Mouse (Mus musculus) NIH3T3 (cell line): ENCODE data around the gene Ano8.

Experiments used
- DNase-seq: peaks from one replicate; pipeline ENCODE4 v3.0.0-alpha.2; 2012; ENCODE audit warnings: low read depth

Gene Ano8

DNA sequence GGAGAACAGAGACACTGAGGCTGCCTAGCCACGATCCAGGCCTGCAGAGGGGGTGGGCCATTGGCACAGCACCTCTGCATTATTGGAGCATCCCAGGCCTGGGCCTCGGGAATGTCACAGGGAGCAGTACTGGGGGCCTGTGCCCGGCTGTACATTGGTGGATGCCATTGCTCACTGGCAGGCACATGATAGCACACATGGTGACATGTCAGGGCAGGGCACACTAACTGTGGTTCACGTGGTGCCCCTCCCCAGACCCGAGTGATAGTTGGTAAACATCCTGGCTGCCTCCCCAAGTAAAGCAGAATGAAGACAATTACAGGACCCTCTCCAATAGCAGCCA lies 14.9 kb downstream of the Ano8 start:
- no peak for DNase-seq

DNA sequence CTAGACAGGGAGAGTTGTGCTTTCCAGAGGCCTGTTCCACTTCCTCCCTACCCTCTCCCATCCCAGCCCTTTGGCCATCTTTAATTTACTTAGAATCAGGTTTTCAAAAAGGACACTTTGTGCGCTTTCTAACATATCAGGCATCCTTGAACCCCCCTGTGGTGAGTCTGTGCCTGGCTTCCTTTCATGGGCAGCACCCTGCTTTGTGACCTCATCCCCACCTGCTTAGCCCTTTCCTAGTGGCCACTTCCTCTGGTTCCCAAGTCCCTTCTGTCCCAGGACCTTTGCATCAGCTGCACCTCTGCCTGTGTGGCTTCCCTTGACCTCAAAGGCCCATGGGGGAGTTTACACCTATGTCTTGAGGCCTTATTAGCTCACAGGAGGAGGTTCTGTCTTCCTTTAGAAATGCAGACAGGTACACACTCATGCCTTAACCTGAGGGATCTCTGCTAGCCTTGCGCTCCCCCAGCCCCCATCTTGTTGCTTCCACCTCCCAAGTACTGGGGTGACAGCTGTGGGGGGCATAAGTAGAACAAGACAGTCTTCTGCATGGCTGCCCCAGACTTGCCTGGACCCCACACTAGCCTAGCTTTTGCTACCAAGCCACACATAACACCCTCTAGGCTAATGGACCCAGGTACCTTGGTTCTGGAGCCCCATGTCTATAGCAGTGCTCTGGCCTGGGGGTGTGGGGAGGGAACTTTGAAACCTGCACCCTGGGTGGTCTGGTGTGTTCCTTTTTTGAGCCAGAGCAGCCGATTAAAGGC lies 15.4 kb downstream of the Ano8 start:
- no peak for DNase-seq

DNA sequence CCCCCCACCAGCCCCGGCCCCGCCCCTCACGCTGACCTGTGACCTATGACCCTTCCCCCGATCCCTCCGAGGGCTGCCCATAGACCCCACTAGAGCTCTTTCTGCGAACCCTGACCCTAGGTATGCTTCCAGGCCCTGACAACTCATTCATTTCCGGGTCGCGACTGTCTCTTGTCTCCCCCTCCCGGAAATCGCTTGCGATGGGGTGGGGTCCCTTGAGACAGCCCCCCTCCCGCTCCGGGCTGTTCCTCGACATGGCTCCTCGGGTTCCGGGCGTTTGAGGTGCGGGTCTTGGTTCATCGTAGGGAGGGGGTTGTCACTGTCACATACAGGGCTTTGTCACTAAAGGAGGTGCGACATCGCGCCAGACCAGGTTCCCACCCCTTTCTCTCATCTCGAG lies 16.4 kb downstream of the Ano8 start:
- DNase-seq = peak; percentile 64

DNA sequence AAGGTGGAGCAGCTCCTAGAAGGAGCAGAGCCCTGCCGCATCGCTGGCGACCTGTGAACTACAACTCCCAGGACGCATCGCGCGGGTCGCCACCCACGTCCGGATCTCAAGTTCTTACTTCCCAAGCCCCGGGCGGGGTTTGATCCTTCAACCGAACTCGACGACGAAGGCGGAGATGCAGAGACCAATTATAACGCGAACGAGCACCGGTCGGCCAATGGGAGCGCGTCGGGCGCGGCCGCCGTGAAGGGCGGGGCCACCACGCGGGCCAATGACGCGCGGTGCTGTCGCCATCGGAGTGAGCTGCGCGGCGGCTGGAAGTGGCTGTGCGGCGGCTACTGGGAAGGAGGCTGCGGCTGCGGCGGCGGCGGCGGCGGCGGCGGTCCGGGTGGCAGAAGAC lies 16.8 kb downstream of the Ano8 start, which contains the start of gene Dda1:
TSS of gene Dda1 (plus strand) at position 284 of the 400 bp plus-strand sequence.
- DNase-seq = peak; percentile 99

DNA sequence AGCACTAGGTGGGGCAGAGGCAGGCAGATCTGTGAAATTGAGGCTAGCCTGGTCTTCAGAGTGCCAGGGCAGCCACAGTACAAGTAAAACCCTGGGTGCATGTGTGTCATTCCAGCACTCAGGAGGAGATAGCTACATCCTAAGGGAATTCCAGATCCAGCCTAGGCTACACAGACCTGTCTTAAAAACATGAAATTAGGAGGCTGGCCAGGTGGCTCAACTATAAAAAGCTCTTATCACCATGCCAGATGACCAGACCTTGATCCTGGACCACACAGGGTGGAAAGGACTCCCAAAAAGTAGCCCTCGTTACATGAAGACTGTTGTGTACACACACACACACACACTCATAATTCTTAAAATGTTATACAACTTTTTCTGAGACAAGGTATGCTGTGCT lies 17.8 kb downstream of the Ano8 start:
- DNase-seq = no peak

DNA sequence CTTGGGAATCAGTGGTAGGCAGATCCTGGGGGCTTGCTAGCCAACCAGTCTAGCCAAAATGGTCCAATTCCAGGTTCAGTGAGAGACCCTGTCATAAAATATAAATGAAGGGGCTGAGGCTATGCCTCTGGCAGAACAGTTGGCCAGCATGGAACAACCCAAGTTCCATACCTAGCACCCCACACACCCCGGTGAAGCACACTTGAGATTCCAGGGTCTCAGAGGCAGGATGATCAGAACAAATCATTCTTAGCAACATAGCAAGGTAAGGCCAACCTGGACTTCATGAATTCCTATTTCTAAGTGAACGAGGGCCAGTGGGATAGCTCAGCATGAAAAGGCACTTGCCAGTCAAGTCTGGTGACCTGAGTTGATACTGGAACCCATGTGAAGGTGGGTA lies 18.6 kb downstream of the Ano8 start:
- no peak for DNase-seq

DNA sequence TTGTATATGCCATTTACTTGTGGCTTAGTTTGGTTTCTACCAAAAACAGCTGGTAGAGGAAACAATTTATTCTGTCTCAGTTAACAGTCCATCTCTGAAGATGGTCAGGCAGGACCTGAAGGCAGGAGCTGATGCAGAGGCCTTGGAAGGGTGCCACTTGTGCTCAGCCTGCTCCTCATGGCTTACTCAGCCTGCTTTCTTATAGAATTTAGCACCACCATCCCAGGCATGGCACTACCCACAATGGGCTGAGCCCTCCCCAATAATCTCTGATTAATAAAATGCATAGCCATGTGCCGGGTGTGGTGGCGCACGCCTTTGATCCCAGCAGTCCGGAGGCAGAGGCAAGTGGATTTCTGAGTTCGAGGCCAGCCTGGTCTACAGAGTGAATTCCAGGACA lies 19.6 kb downstream of the Ano8 start:
- no peak for DNase-seq

DNA sequence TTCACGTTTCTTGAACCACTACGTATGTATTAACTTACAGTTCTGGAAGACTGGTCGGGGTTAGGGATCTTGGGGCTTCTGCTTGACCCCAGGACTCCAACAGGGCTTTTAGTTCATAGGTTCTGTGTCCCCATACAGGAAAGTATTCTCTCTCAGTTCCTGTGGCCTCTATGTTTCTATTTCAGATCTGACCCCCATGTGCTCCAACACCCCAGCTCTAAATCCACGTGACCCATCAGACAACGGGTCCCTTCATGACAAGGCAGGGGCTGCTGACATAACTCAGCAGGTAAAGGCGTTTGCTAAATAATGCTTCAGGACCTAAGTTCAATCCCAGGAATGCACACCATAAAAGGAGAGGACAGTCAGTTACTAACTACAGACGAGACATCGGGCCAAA lies 20.0 kb downstream of the Ano8 start:
- DNase-seq = no peak

DNA sequence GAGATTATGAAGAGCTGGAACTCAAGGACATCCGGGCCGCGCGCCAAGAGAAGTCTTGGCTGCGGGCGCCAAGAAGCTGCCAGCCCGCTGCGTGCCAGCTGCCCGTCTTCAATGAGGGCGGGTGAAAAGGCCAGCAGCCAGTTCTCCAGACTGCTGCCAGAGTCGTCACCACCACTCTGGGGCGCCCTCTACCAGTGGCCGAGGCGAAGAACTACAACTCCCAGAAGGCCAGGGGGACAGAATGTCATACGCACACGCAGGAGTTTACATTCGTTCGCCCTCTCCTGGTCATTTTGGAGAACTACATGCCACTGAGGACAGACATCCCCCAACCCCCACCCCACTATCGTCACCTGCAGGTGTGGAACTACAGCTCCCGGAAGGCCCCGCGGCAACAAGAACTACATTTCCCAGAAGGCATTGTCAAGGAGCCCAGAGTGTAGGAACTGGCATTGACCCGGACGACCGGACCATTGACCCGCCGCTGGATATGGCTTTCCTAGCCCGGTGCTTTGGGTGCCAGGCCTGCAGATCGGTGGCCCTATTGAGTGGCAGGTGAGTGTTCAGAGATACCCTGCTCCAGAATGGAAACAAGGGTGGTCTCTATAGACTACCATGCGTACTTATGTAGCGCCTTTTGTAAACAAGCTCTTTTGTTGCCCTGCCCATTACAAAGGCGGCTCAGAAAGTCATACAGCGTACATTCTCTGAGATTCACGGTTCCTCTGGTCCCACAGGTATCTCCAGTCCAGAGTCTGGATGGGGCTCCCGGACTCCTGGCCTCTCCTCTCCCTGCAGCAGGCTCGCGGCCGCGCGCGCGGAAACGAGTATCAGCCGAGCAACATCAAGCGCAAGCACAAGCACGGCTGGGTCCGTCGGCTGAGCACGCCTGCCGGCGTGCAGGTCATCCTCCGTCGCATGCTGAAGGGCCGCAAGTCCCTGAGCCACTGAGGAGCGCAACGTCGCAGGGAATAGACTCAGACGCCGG lies 21.0 kb downstream of the Ano8 start, which contains the start of gene Mrpl34:
TSS of gene Mrpl34 (plus strand) at position 447 of the 988 bp plus-strand sequence.
- DNase-seq = peak; percentile 99

DNA sequence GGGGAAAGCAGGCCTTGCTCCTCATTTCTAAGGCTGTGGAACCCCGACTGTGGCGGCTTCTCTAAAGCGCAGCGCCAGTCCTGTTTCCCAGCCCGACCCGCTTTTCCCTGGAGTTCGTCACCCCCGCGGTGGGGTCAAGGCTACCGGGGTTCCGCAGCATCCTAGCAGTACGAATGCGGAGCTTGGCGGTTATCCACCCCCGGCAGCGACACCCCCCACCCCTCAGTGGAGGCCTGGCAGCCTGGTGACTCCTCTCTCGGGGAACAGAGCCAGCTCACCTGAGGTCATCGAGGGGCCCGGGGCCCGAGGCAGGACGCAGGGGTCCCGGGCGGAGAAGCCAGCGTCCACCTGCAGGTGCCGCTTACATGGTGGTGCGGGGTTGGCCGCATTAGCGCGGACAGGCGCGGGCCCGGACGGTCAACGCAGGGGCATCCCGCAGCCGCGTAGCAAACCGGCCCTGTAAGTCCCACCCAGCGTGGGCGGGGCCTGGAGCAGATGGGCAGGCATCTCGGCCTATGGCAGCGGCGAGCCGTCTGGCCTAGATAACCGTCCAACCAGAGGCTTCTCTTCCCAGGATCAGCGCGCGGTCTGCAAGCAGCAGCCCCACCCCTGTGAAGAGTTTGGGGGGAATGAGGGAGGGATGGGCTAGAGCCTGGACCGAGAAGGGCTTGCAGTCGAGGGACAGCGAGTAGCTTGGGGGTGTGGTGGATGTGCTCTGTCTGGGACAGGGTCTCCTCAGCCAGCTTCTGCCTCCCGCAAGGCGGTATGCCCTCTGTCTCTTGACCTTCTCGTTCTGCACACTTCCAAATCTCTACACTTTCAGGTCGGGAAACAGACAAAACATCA lies 22.4 kb downstream of the Ano8 start, which contains the start of gene Abhd8:
TSS of gene Abhd8 (minus strand) at position 468 of the 846 bp plus-strand sequence.
- DNase-seq = peak; percentile 98

DNA sequence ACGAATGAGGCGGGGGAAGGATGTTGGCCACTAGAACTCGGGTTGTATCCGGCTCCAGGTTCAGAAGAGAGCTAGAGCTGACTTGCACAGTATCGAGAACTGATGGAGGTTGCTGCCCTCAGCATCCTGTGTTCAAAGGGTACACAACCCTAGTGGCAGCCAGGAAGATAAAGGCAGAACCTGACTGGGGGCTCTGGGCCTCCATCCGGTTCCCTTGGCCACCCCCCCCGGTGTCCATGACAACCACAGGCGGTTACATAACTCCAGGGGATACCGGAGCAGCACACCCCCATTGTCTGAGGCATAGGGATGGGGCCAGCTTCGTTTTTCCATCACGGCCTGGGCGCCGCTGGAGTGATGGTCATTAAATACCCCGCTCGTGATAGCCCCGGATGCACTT lies 23.0 kb downstream of the Ano8 start:
- peak; percentile 33 for DNase-seq

DNA sequence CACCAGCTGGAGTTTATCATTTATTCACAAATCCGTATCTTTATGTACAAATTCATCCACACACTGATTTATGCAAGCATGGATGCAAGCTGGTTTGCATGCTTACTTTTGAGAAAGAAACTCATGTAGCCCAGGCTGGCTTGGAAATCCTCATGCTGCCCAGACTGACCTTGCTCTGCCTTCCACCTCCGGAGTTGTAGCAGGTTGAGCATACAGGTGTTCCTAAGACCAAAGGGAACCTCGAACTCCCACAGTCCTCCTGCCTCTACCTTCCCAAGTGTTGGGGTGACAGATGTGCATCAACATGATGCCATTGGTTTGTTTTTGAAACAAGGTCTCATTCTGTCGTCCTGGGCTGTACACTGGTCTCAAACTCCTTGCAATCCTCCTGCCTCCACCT lies 23.6 kb downstream of the Ano8 start:
- DNase-seq = no peak

DNA sequence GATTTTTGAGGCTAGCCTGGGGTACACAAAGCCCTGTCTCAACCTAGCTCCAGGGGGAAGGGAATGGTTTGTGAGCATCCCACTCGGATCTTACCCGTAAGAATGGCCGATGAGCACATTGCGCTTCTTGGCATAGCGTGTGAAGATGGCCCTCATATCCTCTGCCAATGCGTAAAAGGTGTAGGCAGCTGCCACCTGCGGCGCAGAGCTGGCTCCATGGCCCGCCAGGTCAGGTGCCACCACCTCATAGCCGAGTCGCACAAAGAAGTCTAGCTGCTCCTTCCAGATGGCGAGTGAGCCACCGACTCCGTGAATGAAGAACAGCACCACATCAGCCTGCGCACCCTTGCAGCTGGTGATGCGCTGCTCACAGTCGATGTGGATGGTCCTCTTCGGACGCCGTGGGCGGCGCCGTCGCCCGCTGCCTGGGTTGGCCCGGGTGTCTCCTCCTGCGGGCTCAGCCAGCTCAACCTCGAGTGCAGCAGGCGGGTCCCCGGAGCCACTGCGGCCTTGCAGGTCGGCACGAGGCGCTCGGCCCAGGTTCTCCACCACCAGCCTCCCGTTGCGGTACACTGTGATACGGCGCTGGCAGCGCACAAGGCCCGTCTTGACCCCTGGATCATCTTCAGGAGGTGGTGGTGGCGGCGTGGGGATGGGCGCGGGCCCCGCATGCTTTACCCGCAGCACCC lies 24.5 kb downstream of the Ano8 start:
- no peak for DNase-seq

DNA sequence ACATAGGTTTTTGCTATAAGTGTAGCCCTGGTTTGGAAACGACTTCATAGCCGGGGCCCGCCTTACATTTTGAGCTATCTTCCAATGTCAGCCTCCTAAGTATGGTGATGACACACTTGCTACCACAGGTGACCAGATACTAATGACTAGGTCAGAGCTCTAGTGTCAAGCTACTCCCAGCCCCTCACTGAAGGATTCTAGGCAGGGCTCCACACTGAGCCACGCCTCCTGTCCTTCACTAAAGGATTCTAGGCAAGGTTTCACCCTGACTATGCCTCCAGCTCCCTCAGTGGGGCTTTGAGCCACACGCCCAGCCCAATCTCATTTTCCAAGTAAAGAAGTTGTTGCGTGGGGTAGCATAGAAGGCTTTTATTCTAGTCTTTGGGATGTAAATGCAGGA lies 25.0 kb downstream of the Ano8 start:
- no peak for DNase-seq

DNA sequence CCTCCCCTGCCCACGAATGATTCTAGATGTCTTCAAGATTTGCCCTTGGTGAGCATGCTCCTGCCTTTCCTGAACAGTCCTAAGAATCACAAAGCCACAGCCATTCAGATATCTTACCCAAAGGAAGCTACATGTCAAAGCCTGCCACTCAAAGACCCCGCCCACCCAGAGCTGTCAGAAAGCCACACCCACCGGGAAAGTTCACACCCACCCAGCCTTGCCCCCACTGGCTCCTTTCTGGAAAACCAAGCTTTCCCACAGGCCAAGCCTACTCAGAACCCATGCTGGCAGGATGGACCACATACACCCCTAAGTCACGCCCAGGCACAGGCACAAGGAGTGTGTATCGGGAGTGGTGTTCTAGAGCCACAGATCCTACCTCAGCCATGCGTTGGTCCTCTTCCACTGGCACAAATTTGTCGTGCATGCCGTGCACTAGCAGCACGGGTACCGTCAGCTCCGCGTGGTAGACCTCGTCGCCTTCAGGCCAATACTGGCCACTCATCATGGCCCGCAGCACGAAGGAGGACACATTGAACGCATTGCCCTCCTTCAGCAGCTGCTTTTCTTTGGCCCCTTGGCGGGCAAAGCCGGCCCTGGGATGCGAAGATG lies 28.0 kb downstream of the Ano8 start:
- no peak for DNase-seq

DNA sequence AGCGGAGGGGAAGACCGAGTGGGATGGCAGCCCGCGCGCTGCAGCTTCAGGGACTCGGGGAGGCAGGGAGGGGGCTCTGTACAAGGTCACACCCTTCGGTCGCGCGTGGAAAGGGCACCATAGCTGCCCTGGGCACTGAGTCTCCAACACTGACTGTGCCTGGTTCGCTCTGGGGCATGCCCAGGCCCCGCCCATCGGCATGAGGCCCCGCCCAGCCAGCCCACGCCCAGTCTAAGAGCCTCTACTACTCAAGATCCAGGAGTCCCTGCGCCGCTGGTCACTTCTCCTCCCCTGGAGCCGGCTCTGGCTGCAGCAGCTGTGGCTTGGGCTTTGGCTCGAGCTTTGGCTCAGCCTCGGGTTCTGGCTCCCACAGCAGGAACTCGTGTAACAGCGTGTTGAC lies 28.9 kb downstream of the Ano8 start:
- no peak for DNase-seq

DNA sequence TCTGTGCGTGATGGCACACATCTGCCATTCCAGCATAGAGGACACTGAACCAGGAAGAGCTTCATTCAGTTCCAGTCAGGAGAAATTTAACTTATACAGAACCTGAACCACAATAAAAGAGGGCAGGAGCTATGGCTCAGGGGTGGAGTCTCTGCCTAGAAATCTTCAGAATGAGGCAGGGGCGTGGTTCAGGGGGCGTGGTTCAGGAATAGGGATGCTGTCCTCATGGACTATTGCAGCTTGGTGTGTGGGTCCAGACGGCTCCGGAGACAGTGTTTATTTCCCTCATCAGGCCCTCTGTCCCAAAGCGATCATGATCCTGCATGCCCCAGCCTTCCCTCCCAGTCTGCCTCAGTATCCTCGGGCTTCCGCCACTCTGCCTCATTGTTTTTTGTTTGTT lies 31.1 kb downstream of the Ano8 start:
- DNase-seq = no peak

DNA sequence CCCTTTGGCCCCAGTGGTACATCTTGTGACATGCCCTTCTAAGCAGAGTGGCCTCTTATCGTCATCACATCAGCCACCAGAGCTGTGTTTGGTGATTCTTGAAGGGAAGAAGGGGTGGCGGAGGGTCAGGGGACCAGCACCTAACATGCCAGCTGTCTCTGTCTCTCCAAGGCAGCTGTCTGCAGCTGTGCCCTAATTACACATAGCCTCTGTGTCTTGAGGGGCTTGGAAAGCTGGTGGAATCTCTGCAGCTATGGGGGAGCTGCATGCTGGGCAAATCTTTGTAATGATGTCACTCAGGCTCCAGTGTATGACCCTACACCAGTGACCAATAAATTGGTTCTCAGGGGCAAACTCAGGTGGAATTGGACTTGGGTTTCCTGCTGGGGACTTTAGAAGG lies 33.1 kb downstream of the Ano8 start:
- no peak for DNase-seq

DNA sequence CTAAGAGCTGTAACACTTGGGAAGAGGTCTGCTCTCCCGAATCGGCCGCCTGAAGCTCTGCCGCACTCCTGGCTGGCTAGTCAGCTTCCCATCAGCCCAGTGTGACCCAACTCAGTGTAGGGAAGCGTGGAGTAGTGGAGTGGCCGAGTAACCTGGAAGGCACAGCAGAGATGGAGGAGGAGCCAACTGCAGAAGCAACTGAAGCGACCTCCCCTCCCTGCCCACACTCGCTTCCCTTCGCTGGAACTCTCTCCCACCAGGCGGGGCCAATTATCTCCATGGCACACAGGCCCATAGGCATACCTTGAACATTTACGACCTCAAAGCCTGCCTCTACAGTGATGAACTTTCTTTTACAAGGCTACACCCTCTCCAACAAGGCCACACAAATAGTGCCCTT lies 34.0 kb downstream of the Ano8 start:
- no peak for DNase-seq

DNA sequence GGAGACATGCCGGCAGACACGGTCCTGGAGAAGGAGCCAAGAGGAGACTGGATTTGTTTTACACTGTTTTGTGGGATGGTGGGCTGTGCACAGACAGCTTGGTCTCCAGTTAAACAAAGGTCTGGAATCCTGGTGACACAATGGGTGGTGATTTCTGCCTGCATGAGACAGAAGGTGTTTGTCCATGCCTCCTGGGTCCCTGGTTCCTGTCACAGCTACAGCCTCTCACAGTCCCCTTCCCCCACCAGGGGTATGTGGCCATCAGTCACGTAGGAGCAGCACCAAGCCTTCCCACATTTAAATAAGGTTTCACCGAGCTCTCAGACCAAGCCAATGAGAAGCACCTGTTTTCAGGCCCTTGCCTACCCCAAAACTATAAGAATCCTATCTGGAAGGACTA lies 34.4 kb downstream of the Ano8 start:
- DNase-seq = no peak

DNA sequence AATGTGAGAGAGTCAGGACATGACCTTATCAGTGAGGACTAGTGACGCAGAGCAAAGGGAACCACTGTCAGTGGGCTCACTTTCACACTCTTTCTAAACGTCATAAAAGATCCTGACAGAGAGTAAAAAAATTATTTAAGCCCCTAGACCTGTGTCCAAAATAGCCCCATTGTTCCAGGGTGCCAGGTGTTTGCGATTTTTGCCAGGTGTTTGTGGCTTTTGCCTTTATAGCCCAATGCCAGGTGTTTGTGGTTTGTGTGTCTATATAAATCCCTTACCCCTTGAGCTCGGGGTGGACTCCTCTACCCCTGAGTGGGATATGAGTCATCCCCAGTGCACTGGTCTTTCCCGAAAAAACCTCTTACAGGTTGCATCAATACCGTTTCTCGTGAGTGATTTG lies 40.7 kb downstream of the Ano8 start:
- DNase-seq = peak; percentile 22
